Mouse (Mus musculus) E14TG2a.4 (cell line): ENCODE results near the gene Hoxd3.
A peak's percentile ranks its signal among the peaks of the same experiment; 100 is the strongest.

Experiments
- H3K27me3 ChIP-seq: 2 replicates; pipeline ENCODE4 v1.6.1; 2014; ENCODE audit warnings: low read length, control low read depth; ENCODE audit not compliant: insufficient read depth
- H3K36me3 ChIP-seq: 2 replicates; pipeline ENCODE4 v1.6.1; 2014; ENCODE audit warnings: low read length, control low read depth; ENCODE audit not compliant: insufficient read depth
- H3K4me1 ChIP-seq: replicated peaks from 2 replicates; pipeline ENCODE4 v1.6.1; 2014; ENCODE audit warnings: low read depth, low read length, control low read depth
- H3K4me3 ChIP-seq: replicated peaks from 2 replicates; pipeline ENCODE4 v1.5.1; 2014; ENCODE audit warnings: mild to moderate bottlenecking, low read length
- H3K9me3 ChIP-seq: 2 replicates; pipeline ENCODE4 v1.6.1; 2014; ENCODE audit warnings: low read length, control low read depth
- CTCF ChIP-seq: conservative IDR thresholded peaks from 2 replicates; pipeline ENCODE4 v1.5.1; 2014; ENCODE audit warnings: low read length
- NANOG ChIP-seq: IDR thresholded peaks from 2 replicates; pipeline ENCODE4 v1.6.1; 2014; ENCODE audit warnings: borderline replicate concordance, low read length, mixed read lengths
- POU5F1 ChIP-seq: IDR thresholded peaks from 2 replicates; pipeline ENCODE4 v1.6.1; 2014; ENCODE audit warnings: low read length, borderline replicate concordance

Hoxd3 gene

DNA sequence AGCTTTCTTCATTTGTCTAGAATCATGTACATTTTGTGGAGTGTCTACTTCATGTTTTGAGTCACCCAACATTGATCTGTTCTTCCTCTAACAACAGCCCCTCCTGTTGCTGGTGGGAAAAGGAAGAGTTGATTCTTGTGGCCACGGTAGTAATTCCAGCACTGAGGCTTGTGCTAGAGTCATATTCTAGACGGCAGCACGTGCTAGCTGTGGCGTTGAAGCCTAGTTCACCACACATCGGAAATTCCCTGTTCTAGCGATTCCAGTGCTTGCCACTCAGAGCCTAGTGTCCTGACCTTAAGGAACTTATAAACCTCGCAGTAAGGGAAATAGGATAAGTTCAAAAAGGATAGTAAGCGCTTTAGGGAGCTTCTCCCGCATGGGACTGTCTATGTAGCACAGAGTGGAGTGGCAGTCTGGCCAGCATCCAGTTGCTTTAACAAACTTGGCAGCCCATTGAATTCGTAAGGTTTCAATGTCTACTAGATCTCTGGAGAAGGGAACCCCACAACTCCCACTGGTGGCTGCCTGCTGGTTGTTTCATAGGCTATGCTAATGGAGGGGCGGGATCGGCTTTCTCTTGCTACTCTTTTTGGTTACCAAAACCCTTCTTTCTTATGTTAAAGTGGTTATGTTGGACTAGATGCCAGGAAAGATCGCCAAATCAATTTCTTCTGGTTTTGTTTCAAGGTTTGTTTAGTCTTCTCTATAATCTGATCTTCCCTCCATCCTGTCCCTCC, 66.0 kb downstream of the Hoxd3 start:
- no peak overlapping the region for H3K4me3 ChIP-seq
- H3K9me3 ChIP-seq = no peaks in the 10 kb centered on the region; the same call in 1 of the 2 replicates
- H3K36me3 ChIP-seq = no peaks in the 10 kb centered on the region
- TF ChIP-seq POU5F1 = 0 out of 2 replicates have a peak, but pooled peaks have one; percentile 21
- no peak for TF ChIP-seq NANOG
- H3K4me1 ChIP-seq = peaks cover 9% of the 10 kb centered on the region
- peaks cover 34% of the 10 kb centered on the region for H3K27me3 ChIP-seq

DNA sequence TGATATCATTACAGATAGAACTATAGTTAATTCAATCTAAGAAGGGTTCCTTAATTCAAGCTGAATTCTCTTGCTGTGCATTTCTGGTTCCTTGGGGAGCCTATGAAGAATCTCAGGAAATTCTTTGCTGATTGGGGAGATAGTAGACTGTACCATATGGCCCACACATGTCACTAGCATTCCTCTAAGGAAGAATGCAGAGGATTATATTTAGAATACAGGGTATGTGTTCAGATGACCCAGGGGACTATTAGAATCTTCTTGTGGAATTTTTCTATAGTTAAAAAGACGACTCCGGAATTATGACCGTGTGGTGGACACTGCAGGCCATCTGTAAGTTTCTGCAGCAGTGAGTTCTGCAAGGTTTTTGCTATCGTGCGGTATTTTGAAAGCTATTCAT, 69.7 kb downstream of the Hoxd3 start:
- no peak overlapping the region for H3K4me3 ChIP-seq
- H3K36me3 ChIP-seq = no peaks in the 10 kb centered on the region
- peaks cover 27% of the 10 kb centered on the region for H3K27me3 ChIP-seq
- H3K9me3 ChIP-seq = no peaks in the 10 kb centered on the region; the same call in 1 of the 2 replicates
- peaks cover 9% of the 10 kb centered on the region for H3K4me1 ChIP-seq
- TF ChIP-seq POU5F1 = no peak
- TF ChIP-seq NANOG = no peak
- no peak for TF ChIP-seq CTCF

DNA sequence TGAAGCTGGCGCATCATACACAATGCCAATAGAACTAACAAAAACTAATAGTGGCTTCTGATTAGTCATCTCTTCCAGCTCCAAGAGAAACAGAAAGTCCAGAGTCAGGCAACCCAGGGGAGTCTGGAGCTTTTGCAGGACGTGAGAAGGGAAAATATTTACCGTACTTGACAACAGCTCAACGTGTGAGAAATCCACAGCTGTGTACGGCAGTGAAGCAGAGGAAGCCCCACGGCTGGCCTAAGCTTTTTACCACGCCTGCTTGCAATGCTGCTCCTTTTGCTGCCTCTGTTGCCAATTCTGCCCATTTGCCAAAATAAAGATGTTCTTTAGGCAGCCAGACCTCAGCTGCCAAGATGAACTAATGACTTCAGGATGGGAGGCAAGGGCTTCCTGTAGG, 83.8 kb downstream of the Hoxd3 start:
- Histone ChIP-seq H3K4me1 (peaks cover 9% of the 10 kb centered on the region), H3K9me3 (no peaks in the 10 kb centered on the region), H3K36me3 (no peaks in the 10 kb centered on the region), H3K27me3 (no peaks in the 10 kb centered on the region), H3K4me3 (no peak overlapping the region)
- TF ChIP-seq NANOG (no peak), CTCF (no peak), POU5F1 (no peak)
